Mouse (Mus musculus) heart, adult 2 months (tissue): ENCODE measurements at regions not wholly inside any gene's neighbourhood (a gene's known extent, or its start where the extent isn't known, plus 50 kb on each side); places are given as distances from the start of the nearest gene placed in this dataset.

Source experiments
- DNase-seq, 2 experiments: peaks; one replicate each; pipeline ENCODE4 v3.0.0; 2021
- H3K27ac ChIP-seq: fragments of 200-600 bp; 2 replicates; pipeline ENCODE4 v1.8.1; 2022
- H3K27me3 ChIP-seq: fragments of 200-500 bp; 2 replicates; pipeline ENCODE4 v1.6.1; 2012; ENCODE audit warnings: mild to moderate bottlenecking, low read length, inconsistent platforms, mixed read lengths; ENCODE audit not compliant: control insufficient read depth, insufficient read depth
- H3K36me3 ChIP-seq: fragments of 200-500 bp; 2 replicates; pipeline ENCODE4 v1.6.1; 2012; ENCODE audit warnings: low read length, inconsistent platforms; ENCODE audit not compliant: control insufficient read depth, insufficient read depth
- H3K4me1 ChIP-seq: fragments of 200-500 bp; 2 replicates; pipeline ENCODE4 v1.6.1; 2011; ENCODE audit warnings: low read length; ENCODE audit not compliant: control insufficient read depth, insufficient read depth
- H3K4me3 ChIP-seq: fragments of 200-600 bp; 2 replicates; pipeline ENCODE4 v1.8.1; 2022
- H3K79me2 ChIP-seq: fragments of 200-500 bp; replicated peaks from 2 replicates; pipeline ENCODE4 v1.6.1; 2012; ENCODE audit warnings: mild to moderate bottlenecking, inconsistent platforms, low read length, moderate library complexity, mixed read lengths; ENCODE audit not compliant: control insufficient read depth, insufficient read depth
- H3K9ac ChIP-seq: fragments of 200-500 bp; 2 replicates; pipeline ENCODE4 v1.6.1; 2012; ENCODE audit warnings: low read depth, mild to moderate bottlenecking, control low read depth, inconsistent platforms, low read length, mixed read lengths
- CTCF ChIP-seq: fragments of 200-600 bp; IDR thresholded peaks from 2 replicates; pipeline ENCODE4 v1.8.1; 2022; ENCODE audit warnings: antibody characterized with exemption, mild to moderate bottlenecking, moderate library complexity
- EP300 ChIP-seq: fragments of 200-500 bp; IDR thresholded peaks from 2 replicates; pipeline ENCODE4 v1.6.1; 2011; ENCODE audit warnings: low read depth, low read length, control low read depth; ENCODE audit not compliant: insufficient read depth
- POLR2A ChIP-seq: fragments of 200-500 bp; IDR thresholded peaks from 2 replicates; pipeline ENCODE4 v1.6.1; 2011; ENCODE audit warnings: mild to moderate bottlenecking, low read depth, low read length, control low read depth; ENCODE audit not compliant: insufficient read depth
- WGBS: fragments of 180-500 bp; shearing (Covaris S2); methylation state at CpG from one replicate; pipeline ENCODE4 v1.1.7; 2018; 5-methylcytosine and 5-hydroxymethylcytosine counted together
- intact Hi-C: fragments of 180-260 bp; cut with DNase I; formaldehyde crosslinking; loops from one replicate; pipeline ENCODE4 v1.15.1; 2025

- H3K4me3 ChIP-seq, result no peak overlapping the region
- peak; percentile 49 to 67 for DNase-seq
- H3K27me3 ChIP-seq, result no peaks in the 10 kb centered on the region
- WGBS, result 11% methylated on average over 9 of the region's 9 CpGs
- peak overlapping the region; percentile 60 for H3K27ac ChIP-seq
- H3K4me1 ChIP-seq, result peaks cover 6% of the 10 kb centered on the region
- H3K79me2 ChIP-seq, result no peaks in the 10 kb centered on the region
- no peak overlapping the region for H3K9ac ChIP-seq
- H3K36me3 ChIP-seq, result peaks cover 8% of the 10 kb centered on the region
- TF ChIP-seq CTCF (no peak), POLR2A (no peak), EP300 (peak; percentile 63)
- intact Hi-C loops, result loop anchor here (2.0 to 5.0 kb wide), 4 partner anchors 40 to 305 kb away; partner anchors contain the start of gene Adamts9
Measured at GRCm38 (mm10) chr6:93232636-93233035, 289.3 kb upstream of the Adamts9 start.

- WGBS, result 80% methylated on average over 5 of the region's 5 CpGs
- intact Hi-C loops, result loop anchor here (5.0 kb wide), 3 partner anchors 42 to 307 kb away; no protein-coding TSS in a partner anchor
- no peaks in the 10 kb centered on the region for H3K27me3 ChIP-seq
- no peak overlapping the region for H3K9ac ChIP-seq
- H3K36me3 ChIP-seq, result peaks cover 8% of the 10 kb centered on the region
- DNase-seq, result no peak
- H3K4me3 ChIP-seq, result no peak overlapping the region
- no peak for TF ChIP-seq CTCF
- H3K27ac ChIP-seq, result no peak overlapping the region
- no peaks in the 10 kb centered on the region for H3K79me2 ChIP-seq
- H3K4me1 ChIP-seq, result peaks cover 6% of the 10 kb centered on the region
Measured at GRCm38 (mm10) chr6:93230450-93230849, 287.2 kb upstream of the Adamts9 start.

GRCm38 (mm10) chr6:93229320-93229719 lies 286.0 kb upstream of the Adamts9 start:
- peaks cover 8% of the 10 kb centered on the region for H3K36me3 ChIP-seq
- no peak overlapping the region for H3K27ac ChIP-seq
- H3K9ac ChIP-seq, result no peak overlapping the region
- intact Hi-C loops, result no loop called here
- 92% methylated on average over 2 of the region's 2 CpGs for WGBS
- no peaks in the 10 kb centered on the region for H3K79me2 ChIP-seq
- TF ChIP-seq CTCF (no peak), POLR2A (no peak), EP300 (no peak)
- H3K4me1 ChIP-seq, result peaks cover 6% of the 10 kb centered on the region
- no peak for DNase-seq
- H3K4me3 ChIP-seq, result no peak overlapping the region
- no peaks in the 10 kb centered on the region for H3K27me3 ChIP-seq

- intact Hi-C loops, result no loop called here
- H3K9ac ChIP-seq, result no peak overlapping the region
- H3K79me2 ChIP-seq, result no peaks in the 10 kb centered on the region
- 72% methylated on average over 8 of the region's 8 CpGs for WGBS
- H3K4me1 ChIP-seq, result no peaks in the 10 kb centered on the region
- no peak for DNase-seq
- TF ChIP-seq EP300 (no peak), POLR2A (no peak), CTCF (no peak)
- H3K4me3 ChIP-seq, result no peak overlapping the region
- no peak overlapping the region for H3K27ac ChIP-seq
- H3K27me3 ChIP-seq, result no peaks in the 10 kb centered on the region
- no peaks in the 10 kb centered on the region for H3K36me3 ChIP-seq
Measured at GRCm38 (mm10) chr6:93223610-93224550, 280.6 kb upstream of the Adamts9 start.

GRCm38 (mm10) chr6:93218015-93218593 lies 274.8 kb upstream of the Adamts9 start:
- H3K27ac ChIP-seq, result no peak overlapping the region
- WGBS, result 73% methylated on average over 4 of the region's 4 CpGs
- H3K36me3 ChIP-seq, result no peaks in the 10 kb centered on the region
- TF ChIP-seq CTCF (no peak), EP300 (no peak), POLR2A (no peak)
- no peak overlapping the region for H3K4me3 ChIP-seq
- intact Hi-C loops, result no loop called here
- H3K79me2 ChIP-seq, result no peaks in the 10 kb centered on the region
- H3K27me3 ChIP-seq, result no peaks in the 10 kb centered on the region
- H3K9ac ChIP-seq, result no peak overlapping the region
- DNase-seq, result peak in 1 of 2 experiments; percentile 17
- H3K4me1 ChIP-seq, result no peaks in the 10 kb centered on the region; the same call in 1 of the 2 replicates

- Histone ChIP-seq H3K27ac (no peak overlapping the region), H3K4me1 (peaks cover 4% of the 10 kb centered on the region)
- intact Hi-C loops, result no loop called here
Measured at GRCm38 (mm10) chr6:93200886-93201285, 257.6 kb upstream of the Adamts9 start.

More at GRCm38 (mm10) chr6:93200886-93201285, 257.6 kb upstream of the Adamts9 start:
- no peak overlapping the region for H3K4me3 ChIP-seq
- TF ChIP-seq POLR2A, result no peak
- TF ChIP-seq CTCF, result no peak
- no peak for TF ChIP-seq EP300
- 36% methylated on average over 1 of the region's 1 CpGs for WGBS
- H3K36me3 ChIP-seq, result peaks cover 9% of the 10 kb centered on the region
- no peak for DNase-seq
- no peaks in the 10 kb centered on the region for H3K27me3 ChIP-seq
- H3K9ac ChIP-seq, result no peak overlapping the region
- no peaks in the 10 kb centered on the region; the same call in 1 of the 2 replicates for H3K79me2 ChIP-seq
